Mouse (Mus musculus): ENCODE results near the gene Nrarp.

Gene Nrarp

DNA sequence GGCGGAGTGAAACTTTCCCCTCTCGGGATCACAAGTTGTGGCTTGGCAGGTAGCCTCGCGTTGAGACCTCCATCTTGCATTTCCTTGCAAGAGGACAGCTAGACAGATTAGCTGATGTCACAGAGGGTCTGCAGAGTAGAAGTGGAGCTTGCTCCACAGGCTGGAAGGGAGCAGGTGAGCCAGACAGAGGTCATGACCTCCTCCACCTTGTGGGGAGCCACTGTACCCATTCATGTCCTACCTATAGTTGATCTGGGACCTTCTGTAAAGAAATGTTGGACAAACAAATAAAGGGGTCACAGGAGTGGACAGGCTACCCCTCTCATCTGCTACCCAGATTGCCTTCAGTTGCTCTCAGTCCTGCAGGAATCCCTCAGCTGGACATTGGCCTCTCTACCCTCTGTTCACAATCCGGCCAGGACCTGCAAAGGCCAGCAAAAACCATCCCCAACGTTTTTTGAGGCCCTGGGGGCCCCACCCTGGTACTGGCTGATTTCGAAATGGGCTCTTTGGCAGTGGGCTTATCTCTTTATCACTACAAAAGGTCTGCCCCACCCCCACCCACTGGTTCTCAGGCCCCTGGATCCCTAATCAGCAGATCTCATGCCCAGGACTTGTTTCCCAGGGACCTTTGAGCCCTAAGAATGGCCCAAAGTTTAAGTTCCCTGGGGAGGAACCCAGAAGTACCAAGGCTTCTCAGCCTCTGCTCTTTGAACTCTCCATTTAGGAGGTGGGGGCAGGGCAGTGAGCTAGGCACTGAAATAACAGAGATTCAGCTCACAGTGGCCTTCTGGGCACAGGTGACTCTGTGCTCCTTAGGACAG, 5.5 kb upstream of the Nrarp start:
- no peak for DNase-seq (ENCODE audit: inconsistent ontology term)

DNA sequence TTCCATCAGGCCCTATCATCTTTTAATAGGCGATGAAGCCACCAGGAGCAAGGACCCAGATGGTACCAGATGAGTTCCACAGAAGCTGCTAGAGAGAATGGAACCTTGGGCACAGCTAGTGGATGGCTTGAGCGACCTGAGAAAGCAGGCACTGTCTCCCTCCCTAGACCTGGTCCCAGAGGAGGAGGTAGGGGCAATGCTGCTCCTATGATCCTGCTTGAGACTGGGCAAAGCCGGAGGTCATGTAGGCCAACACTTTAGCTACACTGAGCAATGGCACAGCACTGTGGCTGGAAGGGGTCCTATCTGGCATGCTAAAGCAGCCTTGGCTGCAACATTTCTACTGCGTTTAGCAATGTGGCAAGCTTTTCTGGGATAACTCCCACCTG, 4.9 kb upstream of the Nrarp start:
- no peak for DNase-seq (ENCODE audit: inconsistent ontology term)

DNA sequence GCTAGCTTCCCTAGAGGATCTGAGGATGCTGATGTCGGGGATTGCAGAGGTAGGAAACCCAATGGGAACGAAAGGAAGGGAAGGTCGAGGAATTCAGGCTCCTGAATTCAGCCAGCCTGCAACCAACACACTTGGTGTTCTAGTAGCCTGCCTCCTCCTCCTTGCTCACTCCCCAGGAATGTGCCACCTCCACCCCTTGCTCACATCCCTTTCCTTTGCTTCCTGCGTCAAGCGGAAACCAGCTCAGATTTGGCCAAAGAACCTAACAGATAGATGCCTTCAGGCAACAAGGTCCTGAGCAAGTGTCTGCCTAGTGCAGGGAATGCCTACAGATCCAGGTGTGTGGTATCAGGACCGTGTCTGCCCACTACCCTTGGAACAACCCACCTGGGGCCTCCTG, 4.0 kb upstream of the Nrarp start:
- DNase-seq (ENCODE audit: inconsistent ontology term) = no peak

DNA sequence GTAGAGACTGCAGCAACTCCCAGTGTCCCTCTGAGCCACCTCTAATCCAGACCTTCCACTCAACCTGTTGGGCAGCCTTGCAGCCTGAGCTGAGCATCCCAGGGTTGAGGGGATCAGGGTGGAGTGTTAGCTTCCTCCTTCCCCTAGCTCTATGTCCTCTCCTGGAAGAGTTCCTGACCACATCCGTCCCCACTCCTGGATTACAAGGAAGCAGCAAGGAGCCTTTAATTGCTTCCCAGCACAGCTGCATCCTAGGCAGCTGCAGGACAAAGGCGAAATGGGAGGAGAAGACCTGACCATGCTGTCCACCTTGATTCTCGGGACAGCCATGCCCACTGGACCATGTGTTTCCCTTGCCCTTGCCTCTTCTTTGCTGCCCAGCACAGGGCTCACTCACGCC, 3.5 kb upstream of the Nrarp start:
- no peak for DNase-seq (ENCODE audit: inconsistent ontology term)

DNA sequence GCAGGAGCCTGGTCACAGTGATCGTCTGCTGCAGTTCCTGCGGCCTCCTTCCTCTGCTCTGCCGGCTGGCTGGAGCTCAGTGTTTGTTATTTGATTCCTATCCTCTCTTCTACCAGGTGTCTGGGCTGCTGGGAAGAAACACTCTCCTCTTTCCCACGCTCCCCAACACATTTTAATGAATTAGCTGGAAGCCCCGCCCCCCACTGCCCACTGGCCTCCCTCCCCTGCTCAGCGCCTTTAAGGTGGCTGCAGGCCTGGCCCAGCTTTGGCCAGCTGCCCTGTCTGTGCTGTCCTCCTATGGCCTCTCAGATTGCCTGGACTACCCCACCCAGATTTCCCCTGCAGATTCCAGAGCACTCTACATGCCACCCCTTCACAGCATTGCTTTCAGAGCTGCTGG, 2.9 kb upstream of the Nrarp start:
- peak; percentile 83 for DNase-seq (ENCODE audit: inconsistent ontology term)

DNA sequence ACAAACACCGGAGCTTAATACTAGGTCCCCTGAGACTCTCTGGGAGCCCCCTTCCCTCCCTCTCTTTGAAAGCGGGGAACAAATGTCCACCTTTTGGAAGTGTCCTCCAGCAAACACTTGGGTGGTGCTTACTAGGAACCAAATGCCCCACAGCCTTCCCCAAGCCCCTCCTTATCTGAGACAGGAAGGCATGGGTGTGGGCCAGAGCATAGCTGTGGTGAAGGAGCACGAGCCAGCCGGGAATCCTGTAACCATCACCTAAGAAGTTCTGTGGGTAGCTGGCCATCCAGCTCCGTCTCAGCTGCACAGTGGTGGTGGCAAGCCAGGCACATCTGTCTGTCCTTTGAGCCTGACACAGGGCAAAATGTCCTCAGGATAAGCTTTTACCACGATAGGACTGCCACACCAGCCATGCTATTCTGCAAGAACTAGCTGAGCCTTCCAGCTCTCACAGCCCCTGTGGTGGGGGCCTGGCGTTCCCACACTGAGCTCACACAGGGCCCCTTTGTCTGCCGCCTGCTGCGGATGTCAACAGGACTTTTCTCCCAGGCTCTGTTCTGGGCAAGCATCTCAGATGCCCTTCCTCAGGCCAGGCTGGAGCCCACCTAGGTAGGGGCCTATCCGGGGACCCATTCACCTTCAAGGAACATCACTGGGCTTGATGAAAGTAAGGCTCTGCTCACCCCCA, 2.1 kb upstream of the Nrarp start:
- peak; percentile 61 for DNase-seq (ENCODE audit: inconsistent ontology term)

DNA sequence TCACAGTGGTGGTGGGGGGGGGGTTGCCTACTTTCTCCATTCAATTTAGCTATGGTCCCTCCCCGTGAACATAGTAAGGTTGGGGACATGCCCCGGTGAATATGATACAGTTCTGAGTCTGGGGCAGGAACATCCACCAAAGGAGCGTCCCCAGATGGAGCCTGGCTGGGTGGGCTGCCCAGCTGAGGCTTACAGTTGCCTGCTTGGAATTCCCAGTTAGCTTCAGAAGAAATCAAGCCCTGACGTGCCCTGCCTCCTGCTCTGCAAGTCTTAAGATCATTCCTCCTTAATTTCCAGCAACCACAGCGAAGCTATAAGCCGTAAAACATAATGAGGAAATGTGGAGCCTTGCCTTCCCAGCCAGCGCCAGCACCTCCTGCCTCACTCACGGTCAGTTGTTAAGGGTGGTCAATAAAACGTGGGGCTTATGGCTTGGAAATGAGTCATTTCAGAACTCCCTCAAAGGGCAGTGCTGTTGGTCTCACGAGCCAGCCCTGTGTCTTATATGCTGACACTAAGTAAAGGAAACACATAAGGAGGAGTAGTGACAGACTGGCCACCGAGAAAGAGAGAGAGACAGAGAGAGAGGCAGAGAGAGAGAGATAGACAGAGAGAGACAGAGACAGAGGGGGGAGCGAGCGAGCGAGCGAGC, 866 bp upstream of the Nrarp start:
- peak; percentile 46 for DNase-seq (ENCODE audit: inconsistent ontology term)

DNA sequence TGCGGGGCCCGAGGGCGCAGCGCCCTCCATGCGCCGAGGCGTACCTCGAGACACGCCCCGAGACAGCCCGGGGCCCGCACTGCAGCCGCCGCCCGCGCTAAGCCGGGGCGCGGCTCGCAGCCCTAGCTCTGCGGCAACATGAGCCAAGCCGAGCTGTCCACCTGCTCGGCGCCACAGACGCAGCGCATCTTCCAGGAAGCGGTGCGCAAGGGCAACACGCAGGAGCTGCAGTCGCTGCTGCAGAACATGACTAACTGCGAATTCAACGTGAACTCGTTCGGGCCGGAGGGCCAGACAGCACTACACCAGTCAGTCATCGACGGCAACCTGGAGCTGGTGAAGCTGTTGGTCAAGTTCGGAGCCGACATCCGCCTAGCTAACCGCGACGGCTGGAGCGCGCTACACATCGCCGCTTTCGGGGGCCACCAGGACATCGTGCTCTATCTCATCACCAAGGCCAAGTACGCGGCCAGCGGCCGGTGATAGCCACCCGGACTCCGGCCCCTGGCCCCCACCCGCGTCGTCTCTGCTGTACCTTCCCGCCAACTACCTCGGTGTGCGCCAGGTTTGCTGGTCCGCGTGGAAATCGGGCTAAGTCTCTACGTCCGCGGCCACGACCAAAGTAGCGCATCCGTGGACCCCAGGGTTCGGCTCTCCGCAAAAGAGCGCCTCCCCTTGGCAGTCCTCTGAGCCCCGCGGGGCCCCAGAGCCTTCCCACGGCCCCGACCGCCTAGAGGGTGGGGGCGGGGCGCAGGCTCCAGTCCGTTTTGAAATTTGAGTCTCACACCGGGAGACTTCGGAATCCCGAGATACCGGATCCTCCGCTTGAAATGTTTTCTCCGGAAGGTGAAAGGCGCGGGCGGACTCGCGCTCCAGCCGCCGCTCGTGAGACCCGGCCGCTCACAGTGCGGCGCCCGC, 674 bp downstream of the Nrarp start:
- DNase-seq (ENCODE audit: inconsistent ontology term) = peak; percentile 74

DNA sequence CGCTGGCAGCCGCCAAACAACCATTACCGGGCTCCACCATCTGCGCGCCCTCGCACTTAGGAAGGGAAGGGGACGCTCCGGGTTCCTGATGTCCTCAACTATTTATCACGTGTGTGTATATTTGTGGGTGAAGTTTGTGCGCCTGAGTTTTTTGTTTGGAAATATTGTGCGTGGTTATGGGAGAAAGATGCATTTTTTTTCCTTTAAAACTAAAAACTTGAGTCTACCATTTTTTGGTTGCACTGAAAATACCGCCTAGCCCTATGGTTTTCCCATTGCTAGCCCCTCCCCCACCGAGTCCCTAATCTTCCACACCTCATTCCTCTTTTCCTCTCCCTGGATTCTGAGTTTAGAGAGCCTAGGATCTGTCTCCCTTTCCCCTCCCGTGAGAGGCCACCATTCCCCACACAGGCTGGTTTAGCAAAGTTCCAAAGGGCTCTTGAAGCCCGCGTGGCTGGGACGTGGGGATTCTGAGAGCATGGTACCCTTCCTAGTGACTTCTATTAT, 1.4 kb downstream of the Nrarp start:
- DNase-seq (ENCODE audit: inconsistent ontology term) = no peak

DNA sequence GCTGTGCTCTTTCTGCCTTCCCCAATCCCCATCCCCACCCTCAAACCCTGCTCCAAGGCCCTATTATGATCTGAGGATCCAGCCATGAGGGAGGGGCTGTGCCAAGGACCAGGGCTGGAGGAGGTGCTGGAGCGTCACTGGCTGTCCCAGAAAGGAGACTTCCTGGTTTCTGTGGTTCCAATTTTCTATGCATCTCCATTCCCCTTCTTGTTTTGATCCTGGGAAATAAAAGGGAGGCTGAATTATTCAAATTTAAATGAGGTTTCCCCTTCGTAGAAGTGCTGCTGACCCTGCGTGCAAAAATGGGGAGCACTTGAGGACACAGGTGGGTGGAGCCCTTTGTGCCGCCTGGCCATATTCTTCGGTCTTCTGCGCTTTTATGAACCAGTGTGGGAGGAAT, 2.1 kb downstream of the Nrarp start:
- DNase-seq (ENCODE audit: inconsistent ontology term) = peak; percentile 41

DNA sequence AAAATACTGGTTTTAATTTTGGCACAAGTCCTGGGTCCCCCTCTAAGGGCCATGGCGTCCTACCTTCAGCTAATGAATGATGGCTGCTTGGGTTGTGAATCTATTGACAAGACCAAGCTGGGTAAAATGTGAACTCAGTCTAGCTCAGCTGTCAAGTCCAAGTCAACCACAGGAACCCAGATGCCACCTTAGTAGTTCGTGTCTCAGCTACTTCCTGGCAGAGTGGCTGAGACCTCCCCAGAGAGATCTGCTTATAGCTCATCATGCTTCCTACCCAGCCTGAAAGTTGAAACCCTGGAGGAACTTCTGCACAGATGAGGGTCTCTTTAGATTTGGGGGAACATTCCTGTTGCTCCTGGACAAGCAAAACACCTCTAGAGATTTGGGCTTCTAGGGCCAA, 2.8 kb downstream of the Nrarp start:
- no peak for DNase-seq (ENCODE audit: inconsistent ontology term)

DNA sequence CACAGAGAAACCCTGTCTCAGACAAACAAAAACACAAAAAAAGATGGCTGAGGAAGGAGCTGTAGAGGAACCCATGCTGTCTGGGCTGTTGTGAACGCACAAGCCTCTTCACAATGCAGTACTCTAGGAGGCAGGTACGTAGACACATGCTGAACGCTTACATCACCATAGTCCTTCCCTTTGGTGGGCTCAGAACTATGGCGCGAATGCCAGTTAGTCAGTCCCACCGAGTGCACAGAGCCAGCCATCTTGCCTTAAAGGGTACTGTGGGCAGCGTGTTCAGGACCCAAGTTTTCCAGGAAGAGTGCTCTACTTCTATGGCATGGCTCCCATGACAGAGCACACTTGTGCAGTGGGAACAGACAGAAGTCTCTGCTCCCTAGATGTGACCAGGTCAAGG, 3.9 kb downstream of the Nrarp start:
- no peak for DNase-seq (ENCODE audit: inconsistent ontology term)

DNA sequence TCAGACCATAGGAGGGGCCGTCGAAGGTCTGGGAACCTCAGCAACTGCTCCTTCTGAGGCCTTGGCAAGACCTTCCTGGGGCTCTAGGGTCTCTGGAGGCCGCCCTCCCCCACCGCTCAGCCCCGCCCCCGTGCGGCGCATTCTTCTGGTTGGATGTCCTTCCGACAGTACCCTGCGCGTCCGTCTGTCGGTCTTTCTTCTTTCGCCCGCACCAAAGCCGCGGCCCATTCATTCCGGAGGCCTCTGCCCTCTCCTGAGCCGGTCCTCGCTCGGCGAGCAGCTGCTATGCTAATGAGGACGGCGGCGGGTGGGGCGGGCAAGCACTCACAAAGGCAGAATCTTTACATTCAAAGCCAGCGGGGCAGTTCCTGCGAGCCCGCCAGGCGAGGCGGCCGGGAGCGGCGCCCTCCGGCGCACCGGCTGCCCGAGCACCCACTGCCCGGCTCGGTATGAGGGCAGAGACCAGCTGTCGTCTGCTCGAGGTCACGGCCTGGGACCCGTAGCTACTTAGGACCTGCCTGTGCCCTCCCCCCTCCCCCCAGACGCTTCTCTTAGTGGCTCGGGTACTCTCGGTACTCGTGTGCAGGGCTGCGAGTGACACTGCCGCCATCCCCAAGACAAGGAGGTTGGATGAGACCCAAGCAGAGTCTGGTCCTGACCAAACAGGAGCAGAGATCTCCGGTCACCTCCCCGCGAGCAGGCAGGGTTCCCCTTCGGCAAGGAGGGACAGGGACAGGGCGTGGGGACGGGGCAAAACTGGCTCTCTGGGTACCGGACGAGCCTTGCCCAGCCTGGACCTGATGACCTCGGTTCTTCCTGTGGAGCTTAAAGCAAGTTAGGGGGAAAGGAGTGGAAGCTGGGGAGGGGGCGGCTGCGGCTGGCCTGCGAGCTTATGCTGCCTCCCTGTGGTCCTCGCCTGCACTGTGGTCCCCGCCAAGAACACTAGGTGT, 5.3 kb downstream of the Nrarp start:
- DNase-seq (ENCODE audit: inconsistent ontology term) = peak; percentile 81

DNA sequence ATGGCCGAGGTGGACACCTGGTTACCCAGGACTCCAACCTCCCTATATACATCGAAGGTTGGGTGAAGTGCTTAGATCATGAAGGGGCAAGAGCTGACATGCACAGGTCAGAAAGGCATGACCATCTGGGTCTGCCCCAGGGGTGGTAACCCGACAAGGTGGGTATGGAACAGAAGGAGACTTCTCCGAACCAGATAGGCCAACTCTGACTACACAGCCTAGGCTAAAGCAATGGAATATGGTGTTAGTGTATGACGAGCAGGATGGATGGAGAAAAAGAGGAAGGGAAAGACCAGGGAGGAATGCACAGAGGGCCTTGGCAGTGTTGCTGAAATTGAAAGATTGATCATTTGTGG, 6.0 kb downstream of the Nrarp start:
- DNase-seq (ENCODE audit: inconsistent ontology term) = no peak

DNA sequence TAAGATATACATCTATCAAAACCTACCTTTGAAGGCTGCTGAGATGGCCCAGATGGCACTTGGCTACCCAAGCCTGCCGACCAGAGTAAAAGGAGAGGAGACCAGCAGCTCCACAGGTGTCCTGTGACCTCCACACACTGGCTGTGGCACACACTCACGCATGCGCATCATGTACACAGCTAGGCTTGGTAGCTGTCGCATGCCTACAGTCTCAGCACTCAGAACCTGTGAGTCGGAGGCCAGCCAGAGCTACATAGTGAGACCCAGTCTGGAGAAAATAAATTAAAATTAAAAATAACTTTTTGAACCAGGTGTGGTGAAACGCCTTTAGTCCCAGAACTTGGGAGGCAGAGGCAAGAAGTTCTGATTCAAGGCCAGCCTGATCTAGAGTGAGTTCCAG, 7.3 kb downstream of the Nrarp start:
- no peak for DNase-seq (ENCODE audit: inconsistent ontology term)

DNA sequence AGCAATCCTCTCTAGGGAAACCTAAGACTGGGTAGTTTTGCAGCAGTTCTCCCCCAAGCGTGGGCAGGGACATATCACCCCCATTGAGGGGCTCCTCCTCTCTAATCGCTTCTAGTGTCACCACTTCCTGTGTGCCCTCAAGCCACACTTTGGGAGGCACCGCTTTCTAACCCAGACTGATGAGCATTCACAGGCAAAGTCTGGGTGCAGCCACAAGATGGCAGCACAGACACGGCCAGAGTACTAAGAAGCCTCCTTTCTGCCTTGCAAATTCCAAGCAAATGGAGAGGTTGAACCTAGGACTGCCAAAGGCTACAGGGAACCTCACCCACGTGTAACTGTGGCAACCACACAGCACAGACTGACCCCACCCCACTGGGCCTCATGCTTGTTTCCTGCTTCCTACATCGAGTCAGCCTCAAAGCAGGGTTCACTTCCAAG, 12.8 kb downstream of the Nrarp start:
- DNase-seq (ENCODE audit: inconsistent ontology term) = peak; percentile 79

DNA sequence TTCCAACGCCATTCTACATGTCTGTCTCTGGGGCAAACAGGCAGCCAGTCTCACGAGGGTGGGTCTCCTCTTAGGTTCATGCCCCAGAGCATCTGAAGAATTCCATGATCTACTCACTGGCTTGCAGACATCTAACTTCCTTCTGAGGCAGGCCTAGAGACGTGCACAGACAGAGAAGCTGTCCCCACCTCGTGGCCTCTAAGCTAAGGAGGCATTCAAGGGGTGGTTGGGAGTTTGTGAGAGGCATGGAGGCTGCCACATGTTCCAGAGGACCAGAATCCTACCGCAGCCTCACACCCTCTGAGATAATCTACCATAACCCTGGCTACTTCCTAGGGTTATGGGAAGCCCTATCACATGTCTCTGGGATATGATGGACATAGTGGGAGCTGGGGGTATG, 13.4 kb downstream of the Nrarp start:
- DNase-seq (ENCODE audit: inconsistent ontology term) = no peak

DNA sequence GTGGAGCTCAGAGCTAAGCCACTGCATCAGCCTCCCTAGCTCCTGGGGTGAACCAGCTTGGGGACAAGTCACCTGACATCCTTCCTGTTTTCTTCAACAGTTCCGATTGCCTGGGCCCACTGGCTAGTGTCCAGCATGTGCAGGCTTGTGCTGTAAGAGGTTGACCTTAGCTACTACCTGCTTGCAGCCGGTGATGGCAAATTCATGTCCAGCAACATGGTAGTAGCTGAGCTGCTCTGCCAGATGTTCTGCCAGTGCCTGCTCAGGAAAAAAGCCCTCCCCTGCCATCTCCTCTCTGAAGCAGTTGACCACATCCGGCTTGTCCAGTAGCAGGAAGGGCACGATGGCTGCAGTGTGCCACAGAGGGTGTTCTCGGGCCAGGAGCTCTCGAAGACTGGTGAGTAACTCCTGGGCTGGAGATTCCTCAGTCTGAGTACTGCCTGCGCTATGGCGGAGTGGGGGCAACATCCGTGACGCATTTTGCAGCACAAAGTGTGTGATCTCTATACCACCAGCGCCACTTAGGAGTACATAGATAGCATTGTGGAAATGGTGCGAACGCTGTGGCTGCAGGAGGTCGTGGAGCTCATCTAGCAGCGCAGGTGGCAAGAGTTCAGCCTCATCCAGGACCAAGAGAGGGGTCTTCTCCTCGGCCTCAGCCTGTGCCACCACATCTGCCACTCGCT, 14.1 kb downstream of the Nrarp start:
- no peak for DNase-seq (ENCODE audit: inconsistent ontology term)

DNA sequence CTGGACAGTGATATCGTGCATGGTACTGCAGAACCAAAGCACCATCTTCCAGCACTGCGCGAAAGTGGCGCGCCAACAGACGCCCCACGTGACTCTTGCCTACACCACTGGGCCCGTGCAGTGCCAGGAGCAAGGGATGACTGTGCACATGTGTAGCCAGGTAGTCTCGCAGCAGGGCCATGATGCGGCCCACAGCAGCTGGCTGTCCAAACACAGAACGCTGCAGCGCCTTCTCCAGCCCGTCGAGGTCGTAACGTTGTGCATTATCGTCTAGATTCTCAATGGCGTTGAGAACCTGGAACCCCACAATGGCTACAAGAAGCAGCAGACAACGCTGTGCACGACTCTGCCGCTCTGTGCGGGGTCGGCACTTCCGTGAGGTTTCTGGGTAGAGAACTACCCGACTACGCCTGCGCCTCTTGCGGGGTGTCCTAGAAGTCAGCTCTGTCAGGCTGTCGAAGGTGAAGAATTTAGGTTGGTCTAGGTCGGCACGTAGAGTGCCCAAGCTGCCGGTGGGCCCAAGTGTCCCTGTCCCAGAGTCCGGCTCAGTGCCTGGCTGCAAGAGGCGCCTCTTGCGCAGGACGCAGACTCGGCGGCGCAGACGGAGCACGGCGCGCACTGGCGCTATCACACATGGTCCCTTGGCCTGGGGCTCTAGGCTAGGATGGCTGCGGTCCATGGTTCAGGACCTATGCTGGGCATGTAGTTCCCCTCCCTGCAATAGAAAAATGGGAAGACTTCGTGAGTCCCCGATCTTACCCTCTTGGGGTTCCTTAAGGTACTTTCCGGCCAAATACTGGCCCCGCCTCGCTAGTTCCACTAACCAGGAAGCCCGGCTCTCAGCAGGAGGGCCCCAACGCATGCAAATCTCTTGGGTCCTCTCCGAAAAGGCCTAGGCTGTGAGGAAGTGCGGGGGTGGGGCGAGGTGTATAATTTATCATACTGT, 14.9 kb downstream of the Nrarp start:
- no peak for DNase-seq (ENCODE audit: inconsistent ontology term)
